Mouse (Mus musculus): Measurements from ENCODE around the gene Sh2d5. TPM values are rescaled to one million over a fixed set of nuclear protein-coding genes. Genes with fewer than 3 reads are reported as not detected.

Sh2d5 gene
- total and polyA plus RNA-seq, 3 experiments = 2.0 to 2.8 TPM; not detected in 1

GRCm38 (mm10) chr4:138216200-138216890, 33.9 kb upstream of the Sh2d5 start, which contains the start of gene Hp1bp3 (continued):
- TF ChIP-seq SIN3A (IDR thresholded peaks at IDR 0.05; ENCODE audit: low read length) = peak; percentile 57
- TF ChIP-seq NRF1 (IDR thresholded peaks at IDR 0.05; ENCODE audit: insufficient read depth, low read depth, low read length, poor library complexity, severe bottlenecking) = 0 out of 2 replicates have a peak, but pooled peaks have one; percentile 27
- no peak for TF ChIP-seq ZNF384 (IDR thresholded peaks at IDR 0.05; ENCODE audit: low read depth, low read length)
- no peak for TF ChIP-seq MEF2A (IDR thresholded peaks at IDR 0.05; ENCODE audit: extremely low read depth, insufficient replicate concordance, low read depth, low read length, poor library complexity, severe bottlenecking)
- no peak for TF ChIP-seq RAD21 (IDR thresholded peaks at IDR 0.05; ENCODE audit: low read depth, low read length)
- TF ChIP-seq ZMIZ1 (IDR thresholded peaks at IDR 0.05; ENCODE audit: low read depth, low read length) = peak; percentile 45; the same call in 1 of the 2 replicates
- TF ChIP-seq ELF1 (IDR thresholded peaks at IDR 0.05; ENCODE audit: low read depth, low read length) = 0 out of 2 replicates have a peak, but pooled peaks have one; percentile 17
- TF ChIP-seq RCOR1 (IDR thresholded peaks at IDR 0.05; ENCODE audit: low read depth, low read length) = no peak
- 0 out of 6 replicates have a peak, but pooled peaks of 1 of the 3 experiments have one; percentile 14 for TF ChIP-seq CTCF (IDR thresholded peaks at IDR 0.05 in 2 of 3, conservative IDR thresholded peaks at IDR 0.05 in 1 of 3; ENCODE audit: control insufficient read depth in 1 of 3, insufficient read depth in 1 of 3, low read depth in 2 of 3, low read length in 3 of 3, poor library complexity in 1 of 3, severe bottlenecking in 1 of 3)

- Histone ChIP-seq H3K36me3 (ENCODE audit: control insufficient read depth in 1 of 2, insufficient read depth in 2 of 2, low read length in 2 of 2) (peaks cover 14 to 17% of the 10 kb centered on the region in 2 experiments), H3K27ac (ENCODE audit: control insufficient read depth, low read depth, low read length) (peak overlapping the region; percentile 74), H3K4me3 (ENCODE audit: control insufficient read depth in 1 of 2, insufficient read depth in 1 of 2, low read depth in 2 of 2, low read length in 2 of 2) (peak overlapping the region; percentile 88 to 97), H3K4me1 (ENCODE audit: control insufficient read depth in 1 of 2, insufficient read depth in 2 of 2, low read length in 2 of 2) (peaks cover 7 to 14% of the 10 kb centered on the region in 2 experiments), H3K79me2 (ENCODE audit: control insufficient read depth, insufficient read depth, low read length, poor library complexity) (peaks cover 35% of the 10 kb centered on the region), H3K9ac (ENCODE audit: control insufficient read depth, low read depth, low read length, poor library complexity, severe bottlenecking) (peak overlapping the region; percentile 97), H3K9me3 (replicated peaks; ENCODE audit: insufficient read depth, low read length) (no peaks in the 10 kb centered on the region), H3K27me3 (ENCODE audit: control insufficient read depth in 1 of 2, insufficient read depth in 2 of 2, low read length in 2 of 2) (no peaks in the 10 kb centered on the region)
- DNase-seq (ENCODE audit: low read depth, low spot score) = peak; percentile 98
- TF ChIP-seq GABPA (IDR thresholded peaks at IDR 0.05; ENCODE audit: low read depth, low read length) (no peak), TAL1 (IDR thresholded peaks at IDR 0.05; ENCODE audit: low read length) (no peak), MYC (IDR thresholded peaks at IDR 0.05; ENCODE audit: low read depth, low read length) (no peak), BHLHE40 (IDR thresholded peaks at IDR 0.05; ENCODE audit: borderline replicate concordance, low read depth, low read length) (no peak), POLR2AphosphoS2 (IDR thresholded peaks at IDR 0.05; ENCODE audit: low read length) (no peak; the same call in 1 of the 2 replicates), GATA1 (IDR thresholded peaks at IDR 0.05; ENCODE audit: low read depth, low read length) (no peak), E2F4 (IDR thresholded peaks at IDR 0.05; ENCODE audit: borderline replicate concordance, low read depth, low read length) (no peak), ZKSCAN1 (IDR thresholded peaks at IDR 0.05; ENCODE audit: low read depth, low read length) (no peak), TBP (IDR thresholded peaks at IDR 0.05; ENCODE audit: low read depth, low read length) (no peak), SIN3A (IDR thresholded peaks at IDR 0.05; ENCODE audit: low read length) (peak; percentile 85; the same call in 1 of the 2 replicates), NRF1 (IDR thresholded peaks at IDR 0.05; ENCODE audit: insufficient read depth, low read depth, low read length, poor library complexity, severe bottlenecking) (peak; percentile 94), ZNF384 (IDR thresholded peaks at IDR 0.05; ENCODE audit: low read depth, low read length) (no peak), KAT2A (conservative IDR thresholded peaks at IDR 0.05; ENCODE audit: low read depth, low read length) (peak; percentile 60), SMC3 (IDR thresholded peaks at IDR 0.05; ENCODE audit: low read depth, low read length) (no peak), MXI1 (IDR thresholded peaks at IDR 0.05; ENCODE audit: low read depth, low read length) (peak; percentile 63), USF1 (IDR thresholded peaks at IDR 0.05; ENCODE audit: low read depth, low read length) (peak; percentile 32; the same call in 1 of the 2 replicates), NELFE (IDR thresholded peaks at IDR 0.05; ENCODE audit: low read depth, low read length) (peak; percentile 90), MEF2A (IDR thresholded peaks at IDR 0.05; ENCODE audit: extremely low read depth, insufficient replicate concordance, low read depth, low read length, poor library complexity, severe bottlenecking) (no peak), HCFC1 (IDR thresholded peaks at IDR 0.05; ENCODE audit: low read depth, low read length) (peak; percentile 89), TCF12 (IDR thresholded peaks at IDR 0.05; ENCODE audit: low read depth, low read length) (peak; percentile 34), ELF1 (IDR thresholded peaks at IDR 0.05; ENCODE audit: low read depth, low read length) (peak; percentile 80), ZMIZ1 (IDR thresholded peaks at IDR 0.05; ENCODE audit: low read depth, low read length) (no peak), USF2 (IDR thresholded peaks at IDR 0.05; ENCODE audit: borderline replicate concordance in 1 of 2, insufficient read depth in 1 of 2, low read depth in 1 of 2, low read length in 2 of 2) (no peak), CTCF (IDR thresholded peaks at IDR 0.05 in 2 of 3, conservative IDR thresholded peaks at IDR 0.05 in 1 of 3; ENCODE audit: control insufficient read depth in 1 of 3, insufficient read depth in 1 of 3, low read depth in 2 of 3, low read length in 3 of 3, poor library complexity in 1 of 3, severe bottlenecking in 1 of 3) (no peak; a peak in 1 of 6 replicates), CHD1 (IDR thresholded peaks at IDR 0.05; ENCODE audit: low read depth, low read length) (no peak), POLR2AphosphoS5 (IDR thresholded peaks at IDR 0.05; ENCODE audit: borderline replicate concordance, low read depth, low read length) (no peak), ZC3H11A (IDR thresholded peaks at IDR 0.05; ENCODE audit: low read depth, low read length) (no peak), MAX (IDR thresholded peaks at IDR 0.05; ENCODE audit: low read length) (peak; percentile 59; the same call in 1 of the 2 replicates)
Observed at GRCm38 (mm10) chr4:138216891-138217392, 33.3 kb upstream of the Sh2d5 start.
